Mouse (Mus musculus): ENCODE results near the gene Vwa2. TPM values are rescaled to one million over a fixed set of nuclear protein-coding genes. Genes with fewer than 3 reads are reported as not detected.

Gene Vwa2
- polyA plus RNA-seq, 1 experiment from 2014 or later: 0.57 TPM

DNA sequence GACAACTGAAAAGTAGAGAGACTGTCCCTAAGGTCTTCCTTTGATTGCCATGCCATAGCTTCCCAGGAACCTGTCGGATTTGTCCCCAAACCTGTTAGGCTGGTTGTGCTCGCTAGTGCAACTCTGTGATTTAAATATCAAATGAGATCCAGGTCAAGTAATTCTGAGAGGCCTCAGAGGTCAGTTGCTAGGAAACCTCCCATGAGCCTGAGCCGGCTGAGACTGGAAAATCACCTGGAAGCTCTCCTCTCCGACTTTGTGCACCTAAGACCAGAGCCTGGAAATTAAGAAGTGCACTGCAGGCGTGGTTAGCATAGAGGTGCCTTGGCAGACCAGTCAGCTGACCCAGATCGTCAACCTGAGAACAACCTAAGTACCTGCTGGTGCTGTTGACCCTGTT is 41.0 kb downstream of the Vwa2 start:
- Histone ChIP-seq H3K4me3 (ENCODE audit: low read depth, low read length) (no peak overlapping the region), H3K4me2 (ENCODE audit: low read length) (no peak overlapping the region), H3K4me1 (ENCODE audit: control insufficient read depth, insufficient read depth, low read length) (peaks cover 6% of the 10 kb centered on the region; the same call in 1 of the 2 replicates), H3K27ac (ENCODE audit: low read length) (no peak overlapping the region), H3K36me3 (ENCODE audit: control insufficient read depth, insufficient read depth, low read length) (no peaks in the 10 kb centered on the region), H3K9ac (ENCODE audit: low read depth, low read length) (no peak overlapping the region), H3K27me3 (ENCODE audit: control insufficient read depth, insufficient read depth, low read depth, low read length) (no peaks in the 10 kb centered on the region), H3K9me3 (replicated peaks; ENCODE audit: control insufficient read depth, low read length, poor library complexity, severe bottlenecking) (no peaks in the 10 kb centered on the region)
- WGBS: 47% methylated on average over 6 of the region's 6 CpGs
- no peak for ATAC-seq

DNA sequence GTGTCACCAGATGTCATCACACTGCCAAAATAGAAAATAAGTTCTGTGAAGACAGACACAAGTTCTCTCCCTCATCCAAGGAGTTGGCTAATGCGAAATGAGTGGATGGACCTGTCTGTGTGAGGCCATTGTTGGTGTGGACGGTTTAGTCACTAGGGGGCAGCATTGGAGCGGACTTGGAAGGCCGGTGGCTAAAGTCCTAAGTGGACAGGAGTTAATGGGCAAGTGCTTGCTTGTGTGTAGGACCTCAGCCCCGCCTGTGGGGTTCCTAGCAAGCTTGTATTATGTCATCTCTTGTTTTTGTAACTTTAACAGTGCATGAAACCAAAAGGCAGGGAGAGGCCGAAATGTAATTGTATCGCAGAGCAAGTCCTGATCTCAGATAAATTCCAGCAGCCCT is 45.6 kb downstream of the Vwa2 start:
- 26% methylated on average over 7 of the region's 7 CpGs for WGBS
- no peaks in the 10 kb centered on the region for H3K9me3 ChIP-seq (replicated peaks; ENCODE audit: control insufficient read depth, low read length, poor library complexity, severe bottlenecking)
- no peaks in the 10 kb centered on the region for H3K27me3 ChIP-seq (ENCODE audit: control insufficient read depth, insufficient read depth, low read depth, low read length)
- H3K4me3 ChIP-seq (ENCODE audit: low read depth, low read length): no peak overlapping the region
- ATAC-seq: 0 out of 2 replicates have a peak, but pooled peaks have one; percentile 42
- H3K4me1 ChIP-seq (ENCODE audit: control insufficient read depth, insufficient read depth, low read length): no peaks in the 10 kb centered on the region
- no peaks in the 10 kb centered on the region for H3K36me3 ChIP-seq (ENCODE audit: control insufficient read depth, insufficient read depth, low read length)
- no peak overlapping the region for H3K9ac ChIP-seq (ENCODE audit: low read depth, low read length)
- H3K4me2 ChIP-seq (ENCODE audit: low read length): no peak overlapping the region
- H3K27ac ChIP-seq (ENCODE audit: low read length): no peak overlapping the region

DNA sequence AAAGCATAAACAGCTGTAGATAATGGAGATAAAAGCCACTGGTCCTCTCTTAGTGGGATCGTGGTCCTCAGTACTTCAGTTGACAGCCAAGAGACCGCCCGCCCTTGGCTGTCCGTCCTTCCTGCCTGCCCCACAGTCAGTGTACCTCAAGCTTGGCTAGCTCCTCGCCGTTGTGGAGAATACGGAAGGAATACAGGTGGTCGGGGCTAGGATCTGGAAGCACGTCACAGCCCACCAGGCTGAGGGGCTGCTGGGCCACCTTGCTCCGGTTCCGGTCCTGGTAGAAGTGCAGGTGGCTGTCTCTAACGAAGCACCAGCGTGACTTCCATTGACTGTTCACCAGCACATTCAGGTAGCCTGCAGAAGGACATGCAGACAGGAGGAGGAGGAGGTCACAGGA is 46.2 kb downstream of the Vwa2 start:
- Histone ChIP-seq H3K9ac (ENCODE audit: low read depth, low read length) (no peak overlapping the region), H3K27me3 (ENCODE audit: control insufficient read depth, insufficient read depth, low read depth, low read length) (no peaks in the 10 kb centered on the region), H3K9me3 (replicated peaks; ENCODE audit: control insufficient read depth, low read length, poor library complexity, severe bottlenecking) (no peaks in the 10 kb centered on the region), H3K4me2 (ENCODE audit: low read length) (no peak overlapping the region), H3K4me1 (ENCODE audit: control insufficient read depth, insufficient read depth, low read length) (no peaks in the 10 kb centered on the region), H3K27ac (ENCODE audit: low read length) (no peak overlapping the region), H3K4me3 (ENCODE audit: low read depth, low read length) (no peak overlapping the region), H3K36me3 (ENCODE audit: control insufficient read depth, insufficient read depth, low read length) (no peaks in the 10 kb centered on the region)
- 91% methylated on average over 13 of the region's 13 CpGs for WGBS
- ATAC-seq: no peak

DNA sequence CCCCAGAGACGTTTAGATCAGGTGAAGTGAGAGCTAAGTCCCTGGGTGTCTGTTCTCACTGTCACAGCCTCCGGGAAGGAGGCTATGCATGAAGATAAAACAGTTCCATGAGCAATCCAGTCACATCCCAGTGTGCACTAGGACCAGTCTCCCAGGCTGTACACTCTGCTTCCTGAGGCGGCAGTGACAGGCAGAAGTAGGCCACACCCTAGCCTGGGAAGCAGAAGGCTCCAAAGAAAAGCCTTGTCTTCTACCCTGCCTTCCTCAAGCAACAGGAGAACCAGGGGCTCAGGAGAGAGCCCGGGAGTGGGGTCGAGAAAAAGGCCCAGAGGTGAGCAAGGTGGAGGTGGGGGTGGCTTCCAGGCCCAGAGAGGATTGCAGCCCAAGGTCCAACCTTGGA is 47.7 kb downstream of the Vwa2 start:
- ATAC-seq: no peak
- 71% methylated on average over 5 of the region's 5 CpGs for WGBS
- Histone ChIP-seq H3K9ac (ENCODE audit: low read depth, low read length) (no peak overlapping the region), H3K9me3 (replicated peaks; ENCODE audit: control insufficient read depth, low read length, poor library complexity, severe bottlenecking) (no peaks in the 10 kb centered on the region), H3K4me1 (ENCODE audit: control insufficient read depth, insufficient read depth, low read length) (no peaks in the 10 kb centered on the region), H3K27me3 (ENCODE audit: control insufficient read depth, insufficient read depth, low read depth, low read length) (no peaks in the 10 kb centered on the region), H3K36me3 (ENCODE audit: control insufficient read depth, insufficient read depth, low read length) (no peaks in the 10 kb centered on the region), H3K4me2 (ENCODE audit: low read length) (no peak overlapping the region), H3K4me3 (ENCODE audit: low read depth, low read length) (no peak overlapping the region), H3K27ac (ENCODE audit: low read length) (no peak overlapping the region)

DNA sequence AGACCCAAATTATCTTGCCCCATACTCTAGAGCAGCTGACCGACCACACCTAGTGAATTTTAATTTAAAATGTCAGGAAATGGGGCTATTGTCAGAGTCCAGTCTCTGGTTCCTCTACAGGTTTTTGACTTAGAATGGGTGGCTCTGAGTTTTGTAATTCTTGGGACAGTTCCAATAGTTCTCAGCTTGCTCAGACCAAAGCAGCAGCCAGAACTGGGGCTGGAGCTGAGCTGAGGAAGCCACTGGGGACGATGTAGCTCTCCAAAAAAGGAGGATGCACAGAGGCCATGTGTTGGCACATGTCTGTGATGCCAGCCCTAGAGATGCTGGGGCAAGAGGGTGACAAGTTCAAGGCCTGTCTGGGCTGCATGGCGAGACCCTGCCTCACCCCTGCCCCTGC is 55.3 kb downstream of the Vwa2 start:
- Histone ChIP-seq H3K4me3 (ENCODE audit: low read depth, low read length) (no peak overlapping the region), H3K9me3 (replicated peaks; ENCODE audit: control insufficient read depth, low read length, poor library complexity, severe bottlenecking) (no peaks in the 10 kb centered on the region), H3K4me1 (ENCODE audit: control insufficient read depth, insufficient read depth, low read length) (no peaks in the 10 kb centered on the region), H3K4me2 (ENCODE audit: low read length) (no peak overlapping the region), H3K9ac (ENCODE audit: low read depth, low read length) (no peak overlapping the region), H3K27me3 (ENCODE audit: control insufficient read depth, insufficient read depth, low read depth, low read length) (no peaks in the 10 kb centered on the region), H3K36me3 (ENCODE audit: control insufficient read depth, insufficient read depth, low read length) (no peaks in the 10 kb centered on the region), H3K27ac (ENCODE audit: low read length) (no peak overlapping the region)
- no peak for ATAC-seq
- 90% methylated on average over 3 of the region's 3 CpGs for WGBS

DNA sequence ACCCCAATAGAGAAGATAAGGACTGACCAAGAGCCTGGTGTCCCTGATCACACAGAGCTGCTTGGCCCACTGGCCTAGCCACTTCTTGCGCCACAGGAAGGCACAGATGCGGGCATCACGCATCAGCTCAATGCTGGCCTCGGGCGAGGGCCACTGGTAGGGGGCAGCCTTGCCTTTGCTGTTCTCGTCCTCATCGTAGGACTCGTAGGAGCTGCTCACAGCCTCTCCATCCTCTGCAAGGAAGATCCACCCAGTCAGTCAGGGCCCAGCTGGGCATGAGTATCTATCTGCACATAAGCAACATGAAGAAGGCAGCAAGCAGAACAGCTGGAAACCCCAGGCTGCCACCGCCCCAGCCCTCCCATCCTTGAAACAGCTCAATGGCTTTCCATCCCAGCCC is 56.0 kb downstream of the Vwa2 start:
- H3K4me2 ChIP-seq (ENCODE audit: low read length): no peak overlapping the region
- no peaks in the 10 kb centered on the region for H3K9me3 ChIP-seq (replicated peaks; ENCODE audit: control insufficient read depth, low read length, poor library complexity, severe bottlenecking)
- no peaks in the 10 kb centered on the region for H3K4me1 ChIP-seq (ENCODE audit: control insufficient read depth, insufficient read depth, low read length)
- no peak overlapping the region for H3K27ac ChIP-seq (ENCODE audit: low read length)
- H3K4me3 ChIP-seq (ENCODE audit: low read depth, low read length): no peak overlapping the region
- no peak for ATAC-seq
- H3K9ac ChIP-seq (ENCODE audit: low read depth, low read length): no peak overlapping the region
- H3K36me3 ChIP-seq (ENCODE audit: control insufficient read depth, insufficient read depth, low read length): no peaks in the 10 kb centered on the region
- no peaks in the 10 kb centered on the region for H3K27me3 ChIP-seq (ENCODE audit: control insufficient read depth, insufficient read depth, low read depth, low read length)
- 92% methylated on average over 9 of the region's 9 CpGs for WGBS

DNA sequence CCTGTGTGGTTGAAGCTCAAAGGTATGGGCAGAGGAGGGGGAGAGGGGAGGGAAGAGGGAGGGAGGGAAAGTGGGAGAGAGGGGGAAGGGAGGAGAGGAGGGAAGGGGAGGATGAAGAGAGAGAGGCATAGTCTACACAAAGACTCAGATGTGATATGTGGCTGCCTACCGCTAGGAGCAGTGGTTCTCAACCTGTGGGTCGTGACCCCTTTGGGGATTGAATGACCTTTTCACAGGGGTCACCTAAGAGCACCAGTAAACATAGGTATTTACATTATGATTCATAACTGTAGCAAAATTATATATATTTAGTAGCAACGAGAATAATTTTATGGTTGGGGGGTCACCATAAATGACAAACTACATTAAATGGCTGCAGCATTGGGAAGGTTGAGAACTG is 59.8 kb downstream of the Vwa2 start:
- Histone ChIP-seq H3K4me1 (ENCODE audit: control insufficient read depth, insufficient read depth, low read length) (no peaks in the 10 kb centered on the region), H3K9me3 (replicated peaks; ENCODE audit: control insufficient read depth, low read length, poor library complexity, severe bottlenecking) (no peaks in the 10 kb centered on the region), H3K36me3 (ENCODE audit: control insufficient read depth, insufficient read depth, low read length) (no peaks in the 10 kb centered on the region), H3K27ac (ENCODE audit: low read length) (no peak overlapping the region), H3K4me3 (ENCODE audit: low read depth, low read length) (no peak overlapping the region), H3K9ac (ENCODE audit: low read depth, low read length) (no peak overlapping the region), H3K27me3 (ENCODE audit: control insufficient read depth, insufficient read depth, low read depth, low read length) (no peaks in the 10 kb centered on the region), H3K4me2 (ENCODE audit: low read length) (no peak overlapping the region)
- 83% methylated on average over 3 of the region's 3 CpGs for WGBS
- ATAC-seq: no peak

DNA sequence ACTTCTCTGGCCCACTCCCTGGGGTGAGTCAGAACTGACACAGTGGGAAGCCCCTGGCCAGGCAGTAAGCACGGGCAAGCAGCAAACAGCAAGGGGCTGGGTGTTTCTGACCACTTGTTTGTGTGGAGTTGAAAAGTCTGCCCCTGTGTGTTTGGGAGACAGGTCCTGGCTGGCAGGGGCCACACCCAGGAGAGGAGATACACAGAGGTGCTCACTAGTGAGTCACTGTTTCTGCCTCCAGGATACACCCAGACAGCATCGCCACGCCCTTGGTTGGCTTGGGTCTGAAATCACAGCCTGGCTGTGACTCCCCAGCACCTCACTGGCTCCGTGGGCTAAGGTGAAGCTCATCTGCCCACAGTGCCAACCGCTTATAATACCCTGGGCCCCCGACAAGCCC is 61.1 kb downstream of the Vwa2 start:
- Histone ChIP-seq H3K9me3 (replicated peaks; ENCODE audit: control insufficient read depth, low read length, poor library complexity, severe bottlenecking) (no peaks in the 10 kb centered on the region), H3K27me3 (ENCODE audit: control insufficient read depth, insufficient read depth, low read depth, low read length) (no peaks in the 10 kb centered on the region), H3K36me3 (ENCODE audit: control insufficient read depth, insufficient read depth, low read length) (no peaks in the 10 kb centered on the region), H3K4me3 (ENCODE audit: low read depth, low read length) (no peak overlapping the region), H3K4me1 (ENCODE audit: control insufficient read depth, insufficient read depth, low read length) (no peaks in the 10 kb centered on the region), H3K4me2 (ENCODE audit: low read length) (no peak overlapping the region), H3K27ac (ENCODE audit: low read length) (no peak overlapping the region), H3K9ac (ENCODE audit: low read depth, low read length) (no peak overlapping the region)
- ATAC-seq: no peak
- 86% methylated on average over 6 of the region's 6 CpGs for WGBS

DNA sequence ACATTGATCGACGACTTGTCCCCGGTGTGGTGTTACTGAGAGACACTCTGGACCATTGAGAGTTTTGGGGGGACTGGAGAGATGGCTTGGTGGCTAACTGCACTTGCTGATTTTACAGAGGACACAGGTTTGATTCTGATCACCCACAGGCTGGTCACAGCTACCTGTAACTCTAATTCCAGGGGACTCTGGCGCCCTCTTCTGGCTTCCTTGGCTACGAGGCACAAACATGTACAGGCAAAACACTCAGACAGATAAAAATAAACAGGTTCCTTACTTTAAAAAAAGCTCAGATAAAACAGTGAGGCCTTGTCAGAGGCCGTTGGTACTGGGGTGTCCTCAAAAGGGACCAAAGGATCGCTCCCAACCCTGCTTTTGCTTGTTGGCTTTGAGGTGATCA is 61.7 kb downstream of the Vwa2 start:
- WGBS: 87% methylated on average over 7 of the region's 7 CpGs
- ATAC-seq: no peak
- Histone ChIP-seq H3K9ac (ENCODE audit: low read depth, low read length) (no peak overlapping the region), H3K9me3 (replicated peaks; ENCODE audit: control insufficient read depth, low read length, poor library complexity, severe bottlenecking) (no peaks in the 10 kb centered on the region), H3K27me3 (ENCODE audit: control insufficient read depth, insufficient read depth, low read depth, low read length) (no peaks in the 10 kb centered on the region), H3K4me1 (ENCODE audit: control insufficient read depth, insufficient read depth, low read length) (no peaks in the 10 kb centered on the region), H3K4me2 (ENCODE audit: low read length) (no peak overlapping the region), H3K36me3 (ENCODE audit: control insufficient read depth, insufficient read depth, low read length) (no peaks in the 10 kb centered on the region), H3K4me3 (ENCODE audit: low read depth, low read length) (no peak overlapping the region), H3K27ac (ENCODE audit: low read length) (no peak overlapping the region)

DNA sequence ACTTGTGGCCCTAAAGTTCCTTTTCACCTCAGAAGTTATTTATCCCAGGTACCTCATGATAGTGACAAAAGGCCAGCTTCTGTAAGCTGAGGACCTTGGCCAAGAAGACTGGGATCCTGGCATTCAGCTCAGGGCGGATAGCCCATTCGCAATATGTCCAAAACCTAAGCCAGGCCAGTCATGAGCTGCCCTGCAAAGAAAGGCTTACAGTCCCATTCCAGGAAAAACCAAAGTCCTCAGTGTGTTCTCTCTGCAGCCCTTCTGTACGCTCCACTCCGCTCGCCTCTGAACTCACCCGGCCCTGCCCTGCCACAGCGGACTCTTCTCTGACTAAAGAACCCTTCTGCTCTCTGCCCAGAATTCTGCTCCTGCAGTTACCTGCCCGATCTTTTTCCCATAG is 62.2 kb downstream of the Vwa2 start:
- no peaks in the 10 kb centered on the region for H3K36me3 ChIP-seq (ENCODE audit: control insufficient read depth, insufficient read depth, low read length)
- no peak for ATAC-seq
- no peak overlapping the region for H3K27ac ChIP-seq (ENCODE audit: low read length)
- H3K4me3 ChIP-seq (ENCODE audit: low read depth, low read length): no peak overlapping the region
- 97% methylated on average over 8 of the region's 8 CpGs for WGBS
- H3K27me3 ChIP-seq (ENCODE audit: control insufficient read depth, insufficient read depth, low read depth, low read length): no peaks in the 10 kb centered on the region
- no peak overlapping the region for H3K9ac ChIP-seq (ENCODE audit: low read depth, low read length)
- no peaks in the 10 kb centered on the region for H3K4me1 ChIP-seq (ENCODE audit: control insufficient read depth, insufficient read depth, low read length)
- H3K9me3 ChIP-seq (replicated peaks; ENCODE audit: control insufficient read depth, low read length, poor library complexity, severe bottlenecking): no peaks in the 10 kb centered on the region
- no peak overlapping the region for H3K4me2 ChIP-seq (ENCODE audit: low read length)

Measured in midbrain, embryonic 16.5 days (tissue).